Mouse (Mus musculus) kidney, adult 2 months (tissue): ENCODE results near the gene Prf1.

Experiments used
- CTCF ChIP-seq: fragments of 200-500 bp; conservative IDR thresholded peaks from 2 replicates; pipeline ENCODE4 v1.5.1; 2011; ENCODE audit warnings: low read depth, mild to moderate bottlenecking, control low read depth, low read length, moderate library complexity, mixed read lengths; ENCODE audit not compliant: insufficient read depth, insufficient read length
- POLR2A ChIP-seq: fragments of 200-500 bp; IDR thresholded peaks from one replicate; pipeline ENCODE4 v1.6.1; 2011; ENCODE audit warnings: low read depth, low read length, control low read depth

- no peak for TF ChIP-seq CTCF
- TF ChIP-seq POLR2A, result no peak
These were observed at the start of gene Prf1 for GRCm38 (mm10) chr10:61297477-61297876.
